Mouse (Mus musculus) heart, adult 2 months (tissue): ENCODE results near the gene Prmt8.

Source experiments
- CTCF ChIP-seq: fragments of 200-600 bp; IDR thresholded peaks from 2 replicates; pipeline ENCODE4 v1.8.1; 2022; ENCODE audit warnings: antibody characterized with exemption, mild to moderate bottlenecking, moderate library complexity
- POLR2A ChIP-seq: fragments of 200-500 bp; IDR thresholded peaks from 2 replicates; pipeline ENCODE4 v1.6.1; 2011; ENCODE audit warnings: mild to moderate bottlenecking, low read depth, low read length, control low read depth; ENCODE audit not compliant: insufficient read depth

- TF ChIP-seq CTCF, result no peak
- no peak for TF ChIP-seq POLR2A
These were observed 11.6 kb downstream of the Prmt8 start for GRCm38 (mm10) chr6:127757667-127758167.
